Mouse (Mus musculus) embryonic facial prominence, embryonic 12.5 days (tissue): ENCODE measurements at regions not wholly inside any gene's neighbourhood (a gene's known extent, or its start where the extent isn't known, plus 50 kb on each side); places are given as distances from the start of the nearest gene placed in this dataset.

Source experiments
- ATAC-seq: fragments of 200-750 bp; cut with Nextera tagmentation; 2 replicates; pipeline ENCODE4 v1.8.0; 2017; ENCODE audit not compliant: insufficient number of reproducible peaks, insufficient read depth, low FRiP score, low TSS enrichment
- H3K27ac ChIP-seq: fragments of 300-500 bp; sonication (generic); 2 replicates; pipeline ENCODE4 v1.5.1; 2016; ENCODE audit warnings: mild to moderate bottlenecking
- H3K27me3 ChIP-seq: fragments of 300-500 bp; sonication (generic); 2 replicates; pipeline ENCODE4 v1.6.1; 2016; ENCODE audit warnings: mild to moderate bottlenecking, moderate library complexity
- H3K36me3 ChIP-seq: fragments of 300-500 bp; sonication (generic); 2 replicates; pipeline ENCODE4 v1.6.1; 2016; ENCODE audit warnings: mild to moderate bottlenecking
- H3K4me1 ChIP-seq: fragments of 300-500 bp; sonication (generic); 2 replicates; pipeline ENCODE4 v1.6.1; 2016
- H3K4me2 ChIP-seq: fragments of 300-500 bp; sonication (generic); replicated peaks from 2 replicates; pipeline ENCODE4 v1.6.1; 2016; ENCODE audit warnings: mild to moderate bottlenecking, moderate library complexity
- H3K4me3 ChIP-seq: fragments of 300-500 bp; sonication (generic); 2 replicates; pipeline ENCODE4 v1.5.1; 2016; ENCODE audit warnings: mild to moderate bottlenecking
- H3K9ac ChIP-seq: fragments of 300-500 bp; sonication (generic); 2 replicates; pipeline ENCODE4 v1.6.1; 2016; ENCODE audit warnings: mild to moderate bottlenecking, moderate library complexity
- H3K9me3 ChIP-seq: fragments of 300-500 bp; sonication (generic); 2 replicates; pipeline ENCODE4 v1.6.1; 2016; ENCODE audit warnings: mild to moderate bottlenecking, moderate library complexity
- WGBS: fragments of 180-500 bp; shearing (Covaris S2); methylation state at CpG from one replicate; pipeline ENCODE4 v1.1.7; 2016; 5-methylcytosine and 5-hydroxymethylcytosine counted together

DNA sequence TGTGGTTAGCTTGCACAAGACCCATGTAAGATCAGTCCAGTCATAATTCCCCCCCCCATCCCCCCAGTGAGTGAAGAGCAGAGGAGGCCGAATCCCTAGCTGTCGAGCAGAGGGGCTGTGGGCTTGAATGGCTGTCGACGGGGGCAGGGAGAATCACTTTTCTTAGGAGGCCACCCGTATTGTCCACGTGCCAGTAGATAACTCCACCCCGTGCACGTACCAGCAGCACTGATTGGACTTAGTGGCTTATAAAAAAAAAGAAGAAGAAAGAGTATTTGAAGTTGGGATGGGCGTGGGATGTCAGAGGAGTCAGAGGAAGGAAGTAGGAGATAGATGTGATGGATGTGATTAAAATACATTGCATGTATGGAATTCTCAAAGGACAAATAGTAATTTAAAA lies 272.9 kb downstream of the Lnpk start:
- ATAC-seq, result no peak
- Histone ChIP-seq H3K27ac (no peak overlapping the region), H3K27me3 (no peaks in the 10 kb centered on the region), H3K9me3 (no peaks in the 10 kb centered on the region), H3K4me2 (no peak overlapping the region), H3K4me3 (no peak overlapping the region), H3K9ac (no peak overlapping the region), H3K4me1 (0 out of 2 replicates have a peak, but pooled peaks cover 4% of the 10 kb centered on the region), H3K36me3 (no peaks in the 10 kb centered on the region)
- 84% methylated on average over 9 of the region's 9 CpGs for WGBS

DNA sequence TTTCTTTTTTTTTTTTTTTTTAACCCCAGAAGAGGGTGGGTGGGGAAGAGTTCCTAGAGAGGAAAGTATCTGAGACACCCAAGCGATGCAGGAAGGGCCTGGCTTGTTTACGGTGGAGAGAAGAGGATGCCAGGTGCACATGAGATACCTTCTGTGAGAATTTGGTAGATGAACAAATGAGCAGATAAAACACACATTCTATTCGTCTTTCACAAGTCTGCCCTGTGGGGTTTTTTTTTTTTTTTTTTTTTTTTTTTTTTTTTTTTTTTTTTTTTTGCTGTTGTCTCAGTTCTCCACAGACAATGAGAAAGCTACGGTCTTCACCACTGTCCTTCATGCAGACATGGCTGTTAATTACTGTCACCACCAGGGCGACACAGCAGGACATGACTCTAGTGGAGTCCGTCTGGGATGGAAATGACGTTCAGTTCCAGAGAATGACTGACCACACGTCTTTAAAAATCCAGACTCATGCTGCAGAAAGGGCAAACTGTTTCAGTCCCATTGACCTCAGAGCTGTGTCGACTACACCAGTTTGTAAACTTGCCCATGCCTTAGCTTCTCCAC lies 278.3 kb downstream of the Lnpk start:
- Histone ChIP-seq H3K36me3 (no peaks in the 10 kb centered on the region), H3K4me1 (0 out of 2 replicates have a peak, but pooled peaks cover 4% of the 10 kb centered on the region), H3K9ac (no peak overlapping the region), H3K27me3 (0 out of 2 replicates have a peak, but pooled peaks cover 5% of the 10 kb centered on the region), H3K4me3 (no peak overlapping the region), H3K4me2 (peak overlapping the region; percentile 57), H3K27ac (no peak overlapping the region), H3K9me3 (no peaks in the 10 kb centered on the region)
- WGBS, result 17% methylated on average over 9 of the region's 9 CpGs
- ATAC-seq, result no peak

DNA sequence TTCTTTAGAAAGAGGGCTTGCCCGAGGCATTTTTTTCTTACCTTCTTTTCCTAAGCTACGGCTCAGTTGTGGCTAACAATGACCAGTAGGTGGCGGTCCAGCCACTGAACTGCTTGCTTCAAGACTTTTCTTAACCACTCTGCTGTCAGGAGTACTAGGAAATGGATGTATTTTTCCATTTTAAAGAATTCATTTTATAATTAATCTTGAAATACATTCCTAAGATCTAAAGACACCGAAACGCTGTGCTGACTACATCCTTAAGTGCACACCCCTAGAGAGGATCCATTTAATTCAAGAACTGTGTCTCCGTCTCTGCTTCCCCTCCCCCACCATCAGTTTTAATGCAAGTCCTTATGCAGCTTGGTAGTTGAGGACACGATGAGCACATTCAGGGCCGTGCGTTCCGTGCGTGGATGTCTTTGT lies 278.9 kb downstream of the Lnpk start:
- WGBS, result 2% methylated on average over 11 of the region's 11 CpGs
- no peak overlapping the region for H3K27ac ChIP-seq
- H3K36me3 ChIP-seq, result no peaks in the 10 kb centered on the region
- H3K4me1 ChIP-seq, result 0 out of 2 replicates have a peak, but pooled peaks cover 4% of the 10 kb centered on the region
- no peaks in the 10 kb centered on the region for H3K9me3 ChIP-seq
- peak overlapping the region; percentile 57 for H3K4me2 ChIP-seq
- no peak overlapping the region for H3K9ac ChIP-seq
- H3K27me3 ChIP-seq, result 0 out of 2 replicates have a peak, but pooled peaks cover 5% of the 10 kb centered on the region
- ATAC-seq, result no peak
- peak overlapping the region; percentile 26; the same call in 1 of the 2 replicates for H3K4me3 ChIP-seq

DNA sequence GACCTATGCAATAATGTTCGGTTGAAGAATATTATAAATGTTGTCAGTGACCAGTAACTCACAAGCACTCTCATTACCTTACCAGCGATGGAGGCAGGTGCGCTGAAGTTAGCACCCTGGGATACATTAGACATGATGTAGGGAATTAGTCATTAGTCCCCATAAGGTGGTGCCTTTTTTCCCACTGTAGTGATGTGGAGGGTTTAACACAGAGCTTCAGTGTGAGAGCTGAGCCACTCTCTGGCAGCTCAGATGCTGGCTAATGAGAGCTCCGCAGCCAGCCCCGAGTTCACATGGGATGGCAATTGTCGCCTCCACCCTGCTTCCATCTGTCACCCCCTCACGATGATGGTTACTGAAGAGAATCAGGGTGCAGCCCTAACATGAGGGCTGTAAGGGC lies 286.6 kb downstream of the Lnpk start:
- H3K27me3 ChIP-seq, result no peaks in the 10 kb centered on the region
- no peak for ATAC-seq
- no peak overlapping the region for H3K27ac ChIP-seq
- H3K9ac ChIP-seq, result no peak overlapping the region
- 95% methylated on average over 7 of the region's 7 CpGs for WGBS
- H3K4me3 ChIP-seq, result no peak overlapping the region
- H3K9me3 ChIP-seq, result no peaks in the 10 kb centered on the region
- no peak overlapping the region for H3K4me2 ChIP-seq
- no peaks in the 10 kb centered on the region for H3K4me1 ChIP-seq
- H3K36me3 ChIP-seq, result no peaks in the 10 kb centered on the region

DNA sequence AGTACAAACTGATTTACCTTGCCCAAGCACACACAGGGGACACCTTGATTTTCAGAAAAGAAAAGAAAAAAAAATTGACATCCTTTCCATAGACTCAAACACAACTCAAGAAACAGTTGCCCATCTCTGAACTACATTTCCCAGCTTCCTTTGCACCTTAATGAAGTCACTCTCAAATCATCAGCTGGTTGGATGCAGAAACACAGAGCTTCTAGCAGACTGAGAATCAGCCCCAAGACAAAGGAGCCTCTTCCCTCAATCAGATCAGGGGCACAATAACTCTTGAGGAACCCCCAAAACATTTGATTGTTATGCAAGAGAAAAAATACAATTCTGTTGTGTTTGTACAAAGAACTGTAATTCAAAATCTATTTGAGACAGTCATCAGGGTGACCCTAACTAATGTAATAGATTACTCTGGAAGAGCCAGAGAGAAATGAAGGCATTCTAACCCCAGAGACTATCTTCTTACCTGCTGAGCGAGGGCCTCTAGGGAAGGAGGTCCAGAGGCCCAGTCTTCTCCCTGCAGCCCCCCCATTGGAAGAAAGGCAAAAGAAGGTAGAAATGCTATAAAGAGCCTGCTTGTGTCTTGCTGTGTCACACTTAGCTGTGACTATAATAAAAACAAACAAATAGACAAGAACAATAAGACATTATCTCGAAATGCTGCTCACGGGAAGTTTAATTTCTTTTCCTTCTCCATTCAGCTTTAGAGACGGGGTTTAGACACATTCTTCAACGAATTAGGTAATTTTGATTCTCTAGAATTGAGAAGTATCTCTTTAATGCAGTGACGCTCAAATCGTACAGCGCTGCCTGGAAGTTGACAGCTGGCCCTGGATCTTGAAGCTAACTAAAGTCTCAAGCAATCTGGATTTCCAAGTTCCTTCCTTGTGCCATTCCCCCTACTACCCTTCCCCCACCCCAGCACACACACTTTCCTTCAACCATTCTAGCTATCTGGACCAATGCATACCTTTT lies 287.5 kb downstream of the Lnpk start:
- Histone ChIP-seq H3K4me2 (no peak overlapping the region), H3K9me3 (no peaks in the 10 kb centered on the region), H3K9ac (no peak overlapping the region), H3K4me3 (no peak overlapping the region), H3K27ac (no peak overlapping the region), H3K36me3 (no peaks in the 10 kb centered on the region), H3K27me3 (no peaks in the 10 kb centered on the region), H3K4me1 (no peaks in the 10 kb centered on the region)
- ATAC-seq, result no peak
- 85% methylated on average over 8 of the region's 8 CpGs for WGBS

DNA sequence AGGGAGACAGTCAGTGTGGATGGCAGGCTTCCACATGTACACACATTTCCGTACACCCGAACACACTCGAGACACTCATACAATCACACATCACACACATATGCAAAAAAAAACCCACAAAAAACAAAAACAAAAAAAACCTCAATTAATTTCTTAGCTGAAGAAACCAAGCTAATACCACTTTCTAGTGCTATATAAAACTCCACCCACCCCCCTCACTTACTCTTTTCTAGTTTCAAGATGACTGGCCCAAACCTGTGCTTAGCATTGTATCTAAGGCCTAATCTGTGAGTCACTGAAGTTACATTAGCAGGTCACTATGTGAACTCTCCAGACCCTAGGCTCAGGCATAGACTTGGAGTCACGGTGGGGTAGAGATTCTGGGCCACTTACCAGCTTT lies 293.6 kb downstream of the Lnpk start:
- Histone ChIP-seq H3K36me3 (no peaks in the 10 kb centered on the region), H3K27me3 (no peaks in the 10 kb centered on the region), H3K9ac (no peak overlapping the region), H3K27ac (no peak overlapping the region), H3K4me3 (no peak overlapping the region), H3K9me3 (no peaks in the 10 kb centered on the region), H3K4me2 (no peak overlapping the region), H3K4me1 (no peaks in the 10 kb centered on the region)
- WGBS, result 94% methylated on average over 4 of the region's 4 CpGs
- no peak for ATAC-seq

DNA sequence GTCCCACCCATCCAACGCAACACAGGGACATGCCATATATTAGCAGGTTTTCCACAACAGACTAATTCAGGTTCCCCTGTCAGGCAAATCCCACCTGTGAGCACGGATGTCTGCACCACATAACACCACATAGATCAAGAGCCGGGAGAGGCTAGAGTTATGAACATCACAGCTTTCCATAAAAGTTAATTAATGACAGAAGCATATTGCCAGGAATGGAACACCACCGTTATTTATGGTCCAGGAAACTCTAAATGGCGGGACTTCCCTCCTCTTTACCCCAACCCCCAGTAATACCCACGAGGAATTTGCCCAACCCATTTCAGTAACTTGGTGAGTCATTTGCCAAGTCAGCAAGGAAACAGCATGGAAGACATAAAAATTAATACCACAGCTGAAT lies 314.3 kb downstream of the Lnpk start:
- Histone ChIP-seq H3K36me3 (no peaks in the 10 kb centered on the region), H3K27me3 (no peaks in the 10 kb centered on the region), H3K9me3 (no peaks in the 10 kb centered on the region), H3K9ac (no peak overlapping the region), H3K4me2 (no peak overlapping the region), H3K4me1 (peaks cover 14% of the 10 kb centered on the region), H3K4me3 (no peak overlapping the region), H3K27ac (no peak overlapping the region)
- no peak for ATAC-seq
- WGBS, result 85% methylated on average over 6 of the region's 6 CpGs

DNA sequence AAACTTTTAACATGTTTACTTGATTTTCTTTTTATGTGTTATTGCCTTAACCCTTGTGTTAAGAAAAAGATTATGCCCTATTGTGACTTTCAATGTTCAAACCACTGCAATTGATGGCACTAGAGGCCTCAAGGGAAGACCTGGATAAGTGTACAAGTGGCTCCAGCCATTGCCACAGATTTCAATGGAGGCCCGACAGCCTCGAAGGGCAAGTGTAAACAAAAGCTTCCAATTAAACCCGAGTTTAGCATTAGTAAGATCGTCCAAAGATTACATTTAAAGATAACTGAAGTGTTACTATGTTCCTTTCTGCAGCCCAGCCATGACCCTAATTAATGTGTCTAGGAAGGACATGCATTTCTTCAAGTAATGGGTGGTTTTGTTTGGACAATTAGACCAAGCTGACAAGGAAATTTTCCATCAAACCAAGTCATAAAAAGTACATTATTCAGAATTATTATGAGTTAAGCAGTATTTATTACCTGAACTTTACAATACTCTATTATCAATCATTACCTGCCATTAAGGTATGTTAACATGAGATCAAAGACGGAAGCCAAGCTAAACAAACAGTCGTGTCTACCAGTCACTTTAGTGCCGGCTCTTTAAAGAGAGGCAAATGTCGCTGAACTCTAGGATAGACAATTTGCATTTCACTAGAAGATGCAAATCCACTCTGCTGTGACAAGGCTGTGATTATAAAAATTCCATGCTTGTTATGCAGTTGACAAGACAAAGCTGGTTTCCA lies 322.0 kb downstream of the Lnpk start:
- no peak overlapping the region for H3K27ac ChIP-seq
- no peaks in the 10 kb centered on the region for H3K27me3 ChIP-seq
- no peaks in the 10 kb centered on the region for H3K4me1 ChIP-seq
- H3K36me3 ChIP-seq, result no peaks in the 10 kb centered on the region
- ATAC-seq, result no peak
- H3K4me3 ChIP-seq, result no peak overlapping the region
- H3K9me3 ChIP-seq, result no peaks in the 10 kb centered on the region
- no peak overlapping the region for H3K4me2 ChIP-seq
- 67% methylated on average over 8 of the region's 8 CpGs for WGBS
- H3K9ac ChIP-seq, result no peak overlapping the region

DNA sequence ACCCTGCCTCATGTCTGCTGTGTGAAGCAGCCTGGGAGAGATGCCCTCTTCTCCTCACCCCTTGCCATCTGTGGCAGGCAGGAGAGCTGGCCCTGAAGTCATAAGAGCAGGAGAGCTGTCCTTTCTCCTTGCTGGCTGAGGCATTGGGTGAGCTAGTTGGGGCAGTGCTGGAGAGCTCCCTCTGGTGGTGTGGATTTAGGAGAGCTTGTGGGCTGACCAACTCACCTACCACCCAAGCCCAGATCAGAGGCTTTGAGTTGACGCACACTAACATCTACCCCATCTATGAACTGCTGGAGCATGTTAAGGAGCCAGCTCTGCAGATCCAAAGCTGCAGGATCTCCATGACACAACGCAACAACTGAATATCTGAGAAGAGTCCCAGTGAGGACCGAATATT lies 331.7 kb downstream of the Lnpk start:
- Histone ChIP-seq H3K27me3 (no peaks in the 10 kb centered on the region), H3K4me3 (no peak overlapping the region), H3K36me3 (no peaks in the 10 kb centered on the region), H3K27ac (no peak overlapping the region), H3K4me1 (peaks cover 14% of the 10 kb centered on the region), H3K4me2 (no peak overlapping the region), H3K9me3 (no peaks in the 10 kb centered on the region), H3K9ac (no peak overlapping the region)
- WGBS, result 89% methylated on average over 3 of the region's 3 CpGs
- no peak for ATAC-seq

DNA sequence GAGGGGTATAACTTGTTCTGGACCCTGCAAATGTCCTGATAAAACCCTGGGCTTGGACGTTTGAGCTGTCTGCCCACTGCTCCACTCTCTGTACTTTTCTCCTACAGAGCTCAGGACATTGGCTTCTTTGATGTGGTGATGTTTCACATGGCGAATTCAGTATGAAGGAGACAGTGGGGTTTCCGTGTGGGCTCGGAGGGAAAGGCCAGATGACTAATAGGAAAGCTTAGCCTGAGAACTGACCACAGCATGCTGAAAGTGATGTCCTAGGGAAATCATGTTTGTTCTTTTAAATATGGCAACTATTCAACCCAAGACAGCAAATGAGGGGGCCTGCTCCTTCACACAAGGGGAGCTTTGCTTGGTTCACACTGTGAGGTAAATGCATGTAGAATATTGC lies 332.6 kb downstream of the Lnpk start:
- WGBS, result 72% methylated on average over 4 of the region's 4 CpGs
- ATAC-seq, result no peak
- peaks cover 14% of the 10 kb centered on the region for H3K4me1 ChIP-seq
- no peak overlapping the region for H3K4me3 ChIP-seq
- no peak overlapping the region for H3K9ac ChIP-seq
- H3K4me2 ChIP-seq, result no peak overlapping the region
- H3K36me3 ChIP-seq, result no peaks in the 10 kb centered on the region
- no peaks in the 10 kb centered on the region for H3K9me3 ChIP-seq
- no peak overlapping the region for H3K27ac ChIP-seq
- H3K27me3 ChIP-seq, result no peaks in the 10 kb centered on the region

DNA sequence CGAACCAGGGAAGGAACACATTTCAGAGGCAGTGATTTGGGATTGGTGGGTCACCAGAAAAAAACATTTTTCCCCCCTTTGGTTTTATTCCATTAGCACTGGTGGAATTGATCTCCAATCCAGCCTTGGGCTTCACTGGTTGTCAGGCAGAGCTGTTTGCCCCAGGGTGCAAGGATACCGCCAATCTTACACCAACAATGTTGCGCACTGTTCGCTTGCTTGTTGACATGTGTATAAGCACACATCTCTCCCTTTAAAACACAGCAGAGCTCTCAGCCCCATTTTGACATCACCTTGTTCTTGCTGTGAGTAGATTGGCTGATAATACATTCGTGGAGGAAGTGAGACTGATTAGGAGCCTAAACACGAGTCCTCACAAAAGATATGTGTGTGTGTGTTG lies 333.1 kb upstream of the Atp5g3 start:
- WGBS, result 56% methylated on average over 6 of the region's 6 CpGs
- Histone ChIP-seq H3K27me3 (no peaks in the 10 kb centered on the region; the same call in 1 of the 2 replicates), H3K36me3 (no peaks in the 10 kb centered on the region), H3K27ac (peak overlapping the region; percentile 65; the same call in 1 of the 2 replicates), H3K4me2 (peak overlapping the region; percentile 23), H3K4me3 (no peak overlapping the region), H3K4me1 (peaks cover 19% of the 10 kb centered on the region), H3K9ac (no peak overlapping the region), H3K9me3 (no peaks in the 10 kb centered on the region)
- ATAC-seq, result no peak
